Mouse (Mus musculus) layer of hippocampus, adult 18-20 months (tissue): ENCODE measurements at regions not wholly inside any gene's neighbourhood (a gene's known extent, or its start where the extent isn't known, plus 50 kb on each side); places are given as distances from the start of the nearest gene placed in this dataset.

ENCODE experiments used
- DNase-seq, 2 experiments: peaks; one replicate each; pipeline ENCODE4 v3.0.0; 2022; ENCODE audit warnings: low spot score in 2 of 2

DNA sequence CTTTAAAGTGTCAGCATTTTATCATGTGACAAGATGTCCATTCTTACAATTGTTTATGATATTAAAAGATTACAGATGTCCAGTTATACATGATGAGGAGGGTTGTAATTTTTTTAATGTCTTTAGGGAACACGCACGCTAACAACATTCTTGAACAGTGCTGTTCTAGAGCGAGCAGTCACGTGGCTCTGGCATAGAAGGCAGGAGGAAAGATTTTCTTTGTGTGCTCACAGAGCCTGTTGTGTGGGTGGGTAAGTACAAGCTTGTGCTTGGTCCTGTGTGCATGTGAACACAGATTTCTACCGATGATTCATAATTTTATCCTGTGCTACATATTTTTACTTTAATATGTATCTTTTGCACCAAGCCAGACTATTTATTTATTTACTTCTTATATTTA, 169.1 kb upstream of the Rreb1 start:
- DNase-seq, result peak in 1 of 2 experiments; percentile 55

DNA sequence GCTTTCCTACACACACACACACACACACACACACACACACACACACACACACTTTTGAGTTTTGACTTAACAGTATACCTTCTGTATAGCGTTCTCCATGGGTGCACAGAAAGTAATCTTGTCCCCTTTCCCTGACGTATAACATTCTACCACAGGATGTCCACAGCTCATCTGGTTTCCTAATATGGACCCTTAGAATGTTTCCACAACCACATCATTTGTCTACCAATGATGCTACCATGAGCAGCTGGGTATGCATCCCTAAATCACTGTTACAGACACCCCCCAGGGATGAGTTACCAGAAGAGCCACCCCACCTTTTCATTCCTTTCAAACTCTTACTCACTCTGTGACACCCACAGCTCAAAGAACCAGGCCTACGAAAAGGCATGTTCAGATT, 166.8 kb upstream of the Rreb1 start:
- DNase-seq, result no peak

DNA sequence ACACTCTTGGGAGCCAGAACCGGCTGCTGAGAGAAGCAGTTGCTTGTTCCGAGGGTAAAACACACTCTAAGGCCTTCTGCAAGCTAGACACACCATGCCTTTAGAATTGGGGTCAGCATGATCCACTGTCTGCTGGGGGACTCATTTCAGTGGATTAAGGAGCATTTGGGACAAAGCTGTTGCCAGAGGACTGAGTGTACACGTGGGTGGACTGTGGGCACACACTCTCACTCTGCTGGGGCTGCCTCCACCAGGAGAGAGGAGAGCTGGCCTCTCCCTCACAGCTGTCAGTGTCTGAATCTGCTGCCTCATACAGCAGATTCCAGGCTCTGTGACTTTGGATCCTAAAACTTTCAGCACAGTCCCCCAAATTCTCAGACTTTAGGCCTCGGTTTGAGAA, 161.2 kb upstream of the Rreb1 start:
- peak in 1 of 2 experiments; percentile 36 for DNase-seq

DNA sequence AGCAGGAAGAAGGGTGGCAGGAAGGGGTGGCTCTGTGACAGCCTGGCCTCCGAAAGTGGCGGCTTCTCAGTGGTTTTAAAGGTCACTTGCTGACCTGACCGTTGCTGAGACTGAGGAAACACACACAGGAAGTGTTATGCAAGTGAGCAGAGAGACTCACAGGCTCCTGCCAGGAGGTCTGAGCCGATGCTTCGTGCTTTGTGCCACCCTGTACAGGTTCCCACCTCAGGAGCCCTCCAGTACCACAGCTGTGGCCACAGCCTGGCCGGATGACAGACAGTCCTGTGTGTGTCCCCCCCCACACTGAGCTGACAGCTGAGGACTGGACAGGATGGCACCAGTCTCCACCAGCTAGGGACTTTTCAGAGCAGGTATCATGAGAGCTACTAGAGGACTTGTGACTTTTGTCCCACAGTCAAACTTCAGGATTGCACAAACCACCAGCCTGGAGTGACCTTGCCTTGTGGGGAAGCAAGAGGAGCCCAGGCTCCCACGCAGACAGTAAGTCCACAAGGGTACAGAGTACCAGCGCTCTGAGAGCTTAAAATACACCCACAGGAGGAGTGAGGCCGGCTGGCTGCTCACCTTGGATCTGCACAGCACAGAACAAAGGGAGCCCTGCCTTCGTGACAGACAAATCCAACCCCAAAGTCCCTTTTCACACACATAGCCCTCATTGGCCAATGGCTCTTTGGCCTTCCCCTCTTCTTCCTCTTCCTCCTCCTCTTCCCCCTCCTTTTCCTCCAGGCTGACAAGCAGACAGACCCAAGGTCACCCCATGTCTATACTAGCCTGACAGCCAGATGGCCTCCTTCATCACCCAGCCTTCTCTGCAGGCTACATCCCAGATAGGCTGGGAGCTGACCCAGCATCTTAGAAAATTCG, 158.1 kb upstream of the Rreb1 start:
- DNase-seq, result no peak

- no peak for DNase-seq
Measured at GRCm38 (mm10) chr13:37621319-37622050, 156.7 kb upstream of the Rreb1 start.

GRCm38 (mm10) chr13:37622366-37623088, 155.7 kb upstream of the Rreb1 start:
- DNase-seq, result no peak

- no peak for DNase-seq
Measured at GRCm38 (mm10) chr13:37624741-37625140, 153.5 kb upstream of the Rreb1 start.

- DNase-seq, result no peak
Measured at GRCm38 (mm10) chr13:37625532-37626235, 152.5 kb upstream of the Rreb1 start.

GRCm38 (mm10) chr13:37628391-37629270, 149.6 kb upstream of the Rreb1 start:
- DNase-seq, result no peak

GRCm38 (mm10) chr13:37629271-37629899, 148.8 kb upstream of the Rreb1 start:
- no peak for DNase-seq

DNA sequence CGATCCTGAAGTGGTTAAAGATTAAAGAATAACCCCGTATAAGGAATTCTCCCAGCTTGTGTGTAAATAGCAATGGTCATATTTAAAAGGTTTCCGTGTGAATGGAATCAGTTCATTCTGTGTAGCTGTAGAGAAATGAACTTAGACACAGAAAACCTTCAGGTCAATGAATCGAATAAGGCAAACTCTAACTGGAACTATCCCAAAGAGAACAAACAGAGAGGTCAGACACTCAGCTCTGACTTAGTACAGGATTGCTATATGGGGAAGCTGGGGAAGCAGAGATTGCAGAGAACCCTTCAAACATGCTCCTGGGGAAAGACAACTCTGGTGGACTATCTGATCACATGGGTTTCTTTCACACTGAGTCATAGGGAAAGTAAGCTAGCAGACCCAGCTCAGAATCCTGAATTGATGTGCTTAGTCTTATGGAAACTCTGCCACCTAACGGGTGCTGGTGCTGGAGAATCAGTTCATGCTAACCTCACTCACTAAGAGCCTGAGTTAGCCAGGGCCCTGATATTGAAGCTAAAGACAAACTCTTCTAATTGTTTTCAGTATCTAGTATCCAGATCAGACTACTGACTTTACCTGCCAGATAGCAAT, 145.3 kb upstream of the Rreb1 start:
- DNase-seq, result no peak

DNA sequence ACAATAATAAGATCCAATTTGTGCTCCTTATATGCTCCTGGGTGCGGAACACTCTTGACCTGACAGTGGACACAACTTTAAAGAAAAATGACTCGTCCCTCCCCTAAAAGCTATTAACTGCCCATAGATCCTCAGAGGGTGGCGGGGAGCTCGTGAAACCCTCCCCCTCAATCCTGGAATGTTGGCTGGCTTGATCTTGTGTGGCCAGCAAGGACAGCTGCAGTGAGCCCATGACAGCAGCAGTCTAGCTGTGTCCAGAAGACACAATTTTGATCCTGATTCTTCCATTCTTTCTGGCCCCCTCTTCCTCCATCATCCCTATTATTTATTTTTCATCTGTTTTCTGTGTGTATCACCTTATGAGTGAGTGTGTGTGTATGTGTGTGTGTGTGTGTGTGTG, 141.8 kb upstream of the Rreb1 start:
- DNase-seq, result no peak

DNA sequence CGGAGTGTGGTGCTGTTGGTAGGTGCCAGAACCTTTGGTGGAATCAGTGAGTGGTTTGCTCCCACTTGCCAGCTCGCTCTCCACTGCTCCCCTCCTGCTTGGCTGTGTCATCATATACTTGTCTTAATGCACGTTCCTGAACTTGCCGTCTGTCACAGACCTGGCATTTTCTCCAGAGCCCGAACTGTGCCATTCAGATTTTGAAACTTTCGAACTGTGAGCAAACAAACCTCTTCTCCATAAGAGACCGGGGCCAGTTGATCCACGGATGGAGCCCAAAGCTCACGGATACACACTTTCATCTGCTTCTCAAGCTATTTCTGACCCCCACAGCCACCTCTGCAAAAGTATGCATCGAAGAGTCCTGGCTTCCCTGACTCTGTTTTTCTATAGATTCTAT, 141.0 kb upstream of the Rreb1 start:
- DNase-seq, result no peak

DNA sequence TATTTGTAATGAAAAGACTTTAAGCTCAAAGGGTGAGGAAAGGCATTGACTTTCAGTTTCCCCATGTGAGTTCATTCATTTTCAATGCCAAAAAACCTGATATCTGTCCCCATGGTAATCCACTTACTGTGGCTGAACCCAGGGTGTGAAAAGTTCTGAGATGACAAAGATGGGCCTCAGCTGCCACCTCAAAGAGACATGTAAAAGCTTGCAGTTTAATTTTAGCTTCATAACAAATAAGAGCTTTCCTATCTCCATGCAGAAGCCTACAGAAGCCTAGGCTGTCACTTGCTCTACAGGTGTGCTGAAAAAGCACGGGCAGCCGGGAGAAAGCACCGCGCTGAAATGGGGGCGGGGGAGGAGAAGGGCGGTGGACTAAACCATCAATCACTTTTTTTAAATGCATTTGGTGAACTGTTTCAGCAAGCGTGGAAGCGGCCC, 140.1 kb upstream of the Rreb1 start:
- no peak for DNase-seq

DNA sequence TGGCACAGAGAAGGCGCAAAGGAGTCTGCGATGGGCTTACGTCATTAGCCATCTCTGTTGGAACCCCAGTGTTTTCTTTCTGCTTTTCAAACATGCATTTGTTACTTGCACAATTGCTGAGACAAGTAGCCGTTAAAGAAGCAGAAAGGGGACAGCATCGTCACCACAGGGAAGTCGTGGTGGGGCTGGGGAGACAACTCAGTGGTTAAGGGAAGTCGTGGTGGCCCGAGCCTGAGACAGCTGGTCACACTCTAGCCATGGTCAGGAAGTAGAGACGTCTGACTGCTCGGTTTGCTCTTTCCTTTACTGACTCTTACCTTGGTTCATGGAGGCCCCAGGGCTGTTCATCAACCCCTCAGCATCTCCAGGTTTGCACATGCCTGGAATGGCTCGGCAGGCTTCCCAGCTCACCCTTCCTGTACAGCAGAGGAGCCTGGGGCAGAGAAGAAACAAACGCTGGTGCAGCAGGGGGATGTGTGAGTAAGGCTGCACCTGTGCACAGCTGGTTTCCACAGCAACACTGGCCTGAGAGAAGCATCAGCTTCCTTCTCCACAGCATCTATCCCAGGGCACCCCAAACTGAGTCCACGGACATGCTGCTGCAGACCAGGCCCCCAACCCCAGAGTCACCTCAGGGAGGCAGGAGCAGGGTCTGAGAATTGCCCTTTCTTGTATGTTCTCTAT, 135.6 kb upstream of the Rreb1 start:
- DNase-seq, result no peak

DNA sequence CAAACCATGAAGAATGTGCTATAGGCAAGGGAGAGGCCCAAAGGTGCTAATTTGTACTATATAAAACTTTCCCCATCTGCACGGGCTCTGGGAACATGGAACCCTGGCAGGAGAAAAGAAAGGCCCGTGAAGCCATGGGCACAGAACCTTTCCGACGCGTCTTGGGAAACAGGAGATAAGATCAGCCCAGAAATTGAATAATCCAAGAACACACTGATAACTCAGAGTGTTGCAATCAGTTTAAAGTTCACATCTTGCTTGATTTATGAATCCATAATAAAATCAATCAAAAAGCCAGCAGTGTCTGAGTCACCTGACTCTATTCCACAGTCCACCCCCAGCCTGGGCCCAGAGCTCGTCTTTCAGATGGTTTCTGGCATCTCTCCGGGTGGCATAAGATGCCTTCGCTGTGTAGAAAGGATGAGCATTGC, 133.4 kb upstream of the Rreb1 start:
- DNase-seq, result peak in 1 of 2 experiments; percentile 21

GRCm38 (mm10) chr13:37649467-37650080, 128.6 kb upstream of the Rreb1 start:
- DNase-seq, result no peak
